Mouse (Mus musculus): Measurements from ENCODE around the gene Med16. TPM values are rescaled to one million over a fixed set of nuclear protein-coding genes. Genes with fewer than 3 reads are reported as not detected.

The Med16 gene
- 10 to 100 TPM; 48.6 to 63.7 TPM for total RNA-seq (2021)
- long read RNA-seq, experiment 1, transcript Med16-204 (15 exons, 2,950 nt): major isoform, 67 of 97 reads
- long read RNA-seq, experiment 1, transcript Med16-201 (15 exons, 3,197 nt): minor isoform, 7 of 97 reads
- long read RNA-seq, experiment 1, partial matches to known transcripts: 18 of 97 reads
- long read RNA-seq, experiment 1, other reads (novel, unspliced or antisense): 5 of 97 reads
- long read RNA-seq, experiment 2, transcript Med16-204 (15 exons, 2,950 nt): major isoform, 27 of 65 reads
- long read RNA-seq, experiment 2, partial matches to known transcripts: 24 of 65 reads
- long read RNA-seq, experiment 2, other reads (novel, unspliced or antisense): 12 of 65 reads

GRCm38 (mm10) chr10:79908167-79909091 lies at the start of gene Med16:
TSS of gene Med16 (minus strand) at chr10:79908923.
- peak; percentile 90 to 94 for DNase-seq (ENCODE audit: low spot score in 2 of 2)

GRCm38 (mm10) chr10:79958140-79958816 lies 49.6 kb upstream of the Med16 start:
- peak; percentile 77 to 78 for DNase-seq (ENCODE audit: low spot score in 2 of 2)

DNA sequence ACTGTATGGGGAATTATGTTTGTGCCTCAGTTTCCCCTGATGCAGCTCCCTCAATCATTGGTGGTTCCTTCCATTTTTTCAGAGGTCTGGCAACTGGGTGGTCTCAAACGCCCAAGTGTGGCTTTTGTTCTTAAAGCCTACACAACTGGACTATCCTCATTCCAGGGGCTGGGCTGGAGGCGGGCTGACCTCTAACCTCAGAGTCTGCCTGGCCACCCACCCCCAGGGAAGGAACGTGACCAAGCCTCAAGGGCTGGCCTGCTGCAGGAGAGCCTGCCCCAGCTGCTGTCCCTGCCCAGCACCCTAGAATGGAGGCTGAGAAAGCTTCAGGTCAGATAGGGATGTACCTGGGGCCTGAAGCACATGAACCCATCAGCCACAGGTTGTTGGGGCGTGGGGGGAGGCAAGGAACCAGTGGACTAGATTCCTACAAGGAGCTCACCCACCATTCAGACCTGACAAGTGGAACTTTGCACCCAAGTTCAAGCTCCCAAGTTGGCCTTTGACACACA lies 48.0 kb upstream of the Med16 start:
- DNase-seq (ENCODE audit: low spot score in 2 of 2): no peak

- DNase-seq (ENCODE audit: low spot score in 2 of 2): no peak
Observed at GRCm38 (mm10) chr10:79955691-79956090, 47.0 kb upstream of the Med16 start.

- DNase-seq (ENCODE audit: low spot score in 2 of 2): no peak
Observed at GRCm38 (mm10) chr10:79953946-79954345, 45.2 kb upstream of the Med16 start.

- DNase-seq (ENCODE audit: low spot score in 2 of 2): no peak
Observed at GRCm38 (mm10) chr10:79950661-79951060, 41.9 kb upstream of the Med16 start.

- DNase-seq (ENCODE audit: low spot score in 2 of 2): no peak
Observed at GRCm38 (mm10) chr10:79949873-79950272, 41.1 kb upstream of the Med16 start.

DNA sequence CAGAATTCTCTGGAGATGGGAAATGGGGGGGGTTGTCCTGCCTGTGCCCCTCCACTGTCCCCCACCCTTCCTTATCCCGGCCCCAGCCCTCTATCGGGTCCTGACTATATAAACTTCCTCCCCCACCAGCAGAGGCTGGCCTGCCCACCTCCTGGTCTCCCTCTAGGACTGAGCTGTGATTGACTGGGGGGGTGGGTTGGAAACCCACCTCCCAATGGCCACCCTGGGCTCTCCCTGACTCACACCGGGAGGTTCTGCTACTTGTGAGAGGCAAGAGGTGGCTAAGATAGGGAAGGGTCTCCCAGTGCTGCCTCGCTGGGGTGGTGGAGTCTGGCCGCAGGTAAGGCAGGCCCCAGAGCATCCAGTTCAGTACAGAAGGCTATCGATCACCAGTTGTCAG lies 38.8 kb upstream of the Med16 start:
- DNase-seq (ENCODE audit: low spot score in 2 of 2): no peak

- no peak for DNase-seq (ENCODE audit: low spot score in 2 of 2)
Observed at GRCm38 (mm10) chr10:79946752-79947322, 38.1 kb upstream of the Med16 start.

- DNase-seq (ENCODE audit: low spot score in 2 of 2): no peak
Observed at GRCm38 (mm10) chr10:79945507-79946234, 36.9 kb upstream of the Med16 start.

GRCm38 (mm10) chr10:79943471-79943901 lies 34.8 kb upstream of the Med16 start:
- DNase-seq (ENCODE audit: low spot score in 2 of 2): no peak

GRCm38 (mm10) chr10:79942988-79943387 lies 34.3 kb upstream of the Med16 start:
- DNase-seq (ENCODE audit: low spot score in 2 of 2): no peak

DNA sequence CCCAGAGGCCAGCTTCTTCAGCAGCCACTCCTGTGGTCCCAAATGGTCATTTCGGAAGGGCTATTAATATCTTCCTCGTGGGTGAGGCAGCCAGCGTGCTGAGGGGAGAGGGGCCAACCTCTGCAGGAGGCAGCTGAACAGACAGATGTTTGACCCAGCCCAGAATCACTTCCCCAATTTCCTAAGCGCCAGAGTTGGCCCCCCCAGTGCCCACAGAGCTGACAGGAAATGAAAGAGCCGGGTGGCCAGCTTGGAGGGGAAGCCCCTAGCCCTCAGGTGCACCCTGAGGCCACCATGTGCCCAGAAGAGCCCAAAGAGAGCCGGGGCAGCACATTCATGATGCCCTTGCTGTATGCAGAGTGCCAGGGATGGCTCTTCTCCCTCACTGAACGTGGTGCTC lies 32.0 kb upstream of the Med16 start:
- DNase-seq (ENCODE audit: low spot score in 2 of 2): no peak

GRCm38 (mm10) chr10:79937775-79938526 lies 29.2 kb upstream of the Med16 start:
- DNase-seq (ENCODE audit: low spot score in 2 of 2): no peak

- no peak for DNase-seq (ENCODE audit: low spot score in 2 of 2)
Observed at GRCm38 (mm10) chr10:79936911-79937441, 28.3 kb upstream of the Med16 start.

DNA sequence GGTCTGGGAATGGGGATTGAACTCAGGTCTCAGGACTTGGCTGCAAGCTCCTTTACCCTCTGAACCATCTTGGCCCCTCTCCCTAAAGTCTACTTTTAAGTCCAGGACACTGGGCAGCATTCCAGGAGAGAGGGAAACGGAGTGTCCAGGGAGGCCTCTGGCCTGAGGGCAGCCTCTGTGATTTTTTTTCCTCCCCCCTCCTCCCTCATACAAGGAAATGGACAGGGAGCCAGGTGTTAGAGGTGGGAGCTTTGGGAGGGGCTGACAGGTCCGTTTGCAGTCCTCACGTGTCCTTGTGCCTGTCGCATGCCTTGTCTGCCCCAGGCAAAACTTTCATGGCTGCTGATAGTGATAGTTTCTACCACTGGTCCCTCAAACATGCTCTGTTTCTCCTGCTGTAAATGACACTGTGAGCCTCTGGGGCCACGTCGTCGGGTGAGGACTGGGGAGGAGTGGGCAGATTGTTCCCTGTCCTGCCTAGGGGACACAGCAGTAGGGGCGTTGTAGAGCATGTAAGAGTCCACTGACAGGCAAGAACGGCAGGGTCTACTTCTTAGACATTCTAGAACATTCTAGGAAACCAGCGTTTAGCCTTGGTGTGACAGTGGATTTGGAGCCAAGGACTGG lies 27.7 kb upstream of the Med16 start:
- no peak for DNase-seq (ENCODE audit: low spot score in 2 of 2)

DNA sequence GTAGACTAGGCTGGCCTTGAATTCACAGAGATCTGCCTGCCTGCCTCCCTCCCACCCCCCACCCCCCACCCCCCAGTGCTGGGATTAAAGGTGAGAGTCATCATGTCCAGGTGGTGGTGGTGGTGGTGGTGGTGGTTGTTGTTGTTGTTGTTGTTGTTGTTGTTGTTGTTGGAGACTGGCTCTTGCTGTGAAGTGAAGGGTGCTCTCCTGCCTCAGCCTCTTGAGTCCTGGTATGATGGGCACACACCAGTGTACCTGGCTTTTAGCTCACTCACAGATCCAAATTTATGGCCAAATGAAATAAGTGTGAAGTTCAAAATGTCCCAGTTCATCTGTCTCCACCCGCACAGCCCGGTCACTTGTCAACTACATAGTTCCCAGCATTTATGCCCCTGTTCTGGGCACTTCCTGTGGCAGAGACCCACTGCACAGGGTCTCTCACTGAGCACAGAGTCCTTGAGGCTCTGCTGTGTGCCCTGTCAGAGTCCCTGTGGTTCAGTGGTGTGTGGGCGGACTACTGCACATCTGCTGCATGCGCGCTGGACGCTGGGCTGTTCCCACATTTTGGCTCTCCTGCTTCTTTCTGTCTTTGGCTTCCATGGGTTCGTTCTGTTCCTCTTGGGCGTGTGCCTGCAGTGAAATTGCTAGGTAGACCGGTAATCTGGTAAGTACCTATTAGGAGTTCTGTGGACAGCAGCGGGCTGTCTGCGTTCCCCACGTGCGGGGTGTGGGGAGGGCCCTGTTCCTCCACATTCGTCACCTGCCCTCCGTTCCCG lies 26.3 kb upstream of the Med16 start:
- no peak for DNase-seq (ENCODE audit: low spot score in 2 of 2)

GRCm38 (mm10) chr10:79934272-79934721 lies 25.6 kb upstream of the Med16 start:
- DNase-seq (ENCODE audit: low spot score in 2 of 2): peak in 1 of 2 experiments; percentile 58
